Mouse (Mus musculus) left cerebral cortex, postnatal 4 days (tissue): ENCODE data around the gene A830031A19Rik. TPM values are rescaled to one million over a fixed set of nuclear protein-coding genes. Genes with fewer than 3 reads are reported as not detected.

Experiments used
- DNase-seq: peaks from one replicate; pipeline ENCODE4 v3.0.0-alpha.2; 2022
- intact Hi-C: fragments of 180-260 bp; cut with DNase I; formaldehyde crosslinking; loops from one replicate; pipeline ENCODE4 v1.15.1; 2025
- total RNA-seq, 2 experiments: library from RNA; stranded (reverse); gene quantifications; 2 replicates each; pipeline ENCODE4 v1.2.3; 2021

Gene A830031A19Rik
- total RNA-seq, 2 experiments from 2014 or later: 0.66 to 0.90 TPM

- intact Hi-C loops: loop anchor here (5.0 to 10.0 kb wide), 3 partner anchors 1226 to 1778 kb away; no protein-coding TSS in a partner anchor
- DNase-seq: peak; percentile 48
Observed at GRCm38 (mm10) chr11:24078706-24079316, 4.0 kb upstream of the A830031A19Rik start.

- intact Hi-C loops: loop anchor here (5.0 to 10.0 kb wide), 3 partner anchors 1227 to 1779 kb away; no protein-coding TSS in a partner anchor
- DNase-seq: peak; percentile 77
Observed at GRCm38 (mm10) chr11:24077795-24078705, 3.2 kb upstream of the A830031A19Rik start, which contains the start of gene Bcl11a. Gene Bcl11a (plus strand): TSS chr11:24078056.

DNA sequence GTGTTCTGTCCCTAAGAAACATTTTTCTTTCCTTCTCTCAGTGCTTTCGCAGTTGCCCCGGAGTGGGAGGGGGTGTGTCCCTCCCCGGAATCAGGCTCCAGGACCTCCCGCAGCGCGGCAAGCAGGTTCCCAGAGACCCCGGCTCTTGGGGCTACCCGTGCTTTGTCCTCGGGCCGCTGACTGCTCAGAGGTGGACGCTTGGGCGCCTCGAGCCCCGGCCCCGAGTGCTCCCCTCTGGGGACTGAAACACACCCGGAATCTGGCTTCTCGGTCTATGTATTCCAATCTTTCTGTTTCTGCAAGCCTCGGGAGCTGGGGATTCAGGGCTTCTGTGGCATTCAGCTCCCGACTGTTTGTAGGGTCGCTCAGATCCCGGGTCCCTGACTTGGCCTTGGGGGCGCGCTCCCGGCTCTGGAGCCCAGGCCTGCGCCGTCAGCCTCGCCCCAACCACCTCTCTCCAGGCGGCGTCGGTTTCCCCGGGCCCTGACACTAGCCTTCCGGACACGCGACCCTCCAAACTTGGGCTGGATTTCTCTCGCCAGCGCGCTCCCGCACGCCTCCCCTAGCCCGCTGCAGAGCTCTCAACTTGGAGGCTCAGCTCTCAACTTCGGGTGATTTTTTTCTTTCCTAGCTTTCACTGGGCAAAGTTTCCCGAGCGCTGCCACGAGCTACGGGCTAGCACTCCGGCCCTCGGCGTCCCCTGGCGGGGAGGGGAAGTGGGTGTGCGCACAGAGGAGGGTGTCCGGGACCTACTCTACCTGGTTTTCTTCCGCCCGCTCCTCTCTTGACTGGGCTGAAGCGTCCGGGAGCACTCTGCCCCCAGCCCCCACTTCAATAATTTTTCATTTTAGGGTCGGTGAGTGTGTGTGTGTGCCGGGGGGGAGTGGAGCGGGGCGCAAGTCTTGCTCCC lies 2.2 kb upstream of the A830031A19Rik start:
- peak; percentile 58 for DNase-seq
- intact Hi-C loops: loop anchor here (5.0 to 10.0 kb wide), 3 partner anchors 1228 to 1780 kb away; no protein-coding TSS in a partner anchor

GRCm38 (mm10) chr11:24076127-24076650 lies 1.3 kb upstream of the A830031A19Rik start:
- intact Hi-C loops: loop anchor here (5.0 to 10.0 kb wide), 3 partner anchors 1229 to 1781 kb away; no protein-coding TSS in a partner anchor
- DNase-seq: peak; percentile 74

DNA sequence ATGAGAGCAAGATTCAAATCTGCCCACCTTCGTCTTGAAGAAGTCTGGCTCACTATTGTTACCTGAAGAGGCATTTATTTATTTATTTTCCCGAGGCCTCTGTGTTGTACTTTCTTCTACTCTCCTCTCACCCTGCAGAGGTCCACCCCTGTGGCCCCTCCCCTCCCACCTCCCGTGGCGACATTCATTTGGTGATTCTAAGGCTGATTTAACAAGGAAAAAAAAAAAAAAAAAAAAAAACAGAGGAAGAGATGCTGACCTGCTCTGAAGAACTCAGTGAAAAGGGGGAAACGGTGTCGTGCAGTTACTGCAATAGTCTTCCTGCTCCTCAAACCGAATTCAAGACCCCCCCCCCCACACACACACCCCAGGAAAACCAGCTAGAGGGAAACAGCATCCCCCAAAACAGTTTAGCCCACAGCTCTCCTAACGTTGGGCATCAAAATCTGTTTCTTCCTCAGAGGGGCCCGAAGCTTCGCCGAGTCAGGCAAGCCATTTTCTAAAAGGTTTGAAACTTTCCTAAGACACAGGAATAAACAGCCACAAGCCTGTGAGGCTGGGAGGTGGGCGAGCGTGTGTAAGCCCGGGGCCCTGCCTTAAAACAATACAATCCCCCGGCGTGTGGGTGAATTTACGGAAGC lies 752 bp upstream of the A830031A19Rik start:
- intact Hi-C loops: loop anchor here (5.0 to 10.0 kb wide), 3 partner anchors 1229 to 1782 kb away; no protein-coding TSS in a partner anchor
- DNase-seq: peak; percentile 18

- intact Hi-C loops: loop anchor here (10.0 kb wide), 2 partner anchors 1231 to 1621 kb away; no protein-coding TSS in a partner anchor
- no peak for DNase-seq
Observed at GRCm38 (mm10) chr11:24074021-24074591, 748 bp downstream of the A830031A19Rik start.

- no peak for DNase-seq
- intact Hi-C loops: no loop called here
Observed at GRCm38 (mm10) chr11:24065313-24065712, 9.5 kb downstream of the A830031A19Rik start.

DNA sequence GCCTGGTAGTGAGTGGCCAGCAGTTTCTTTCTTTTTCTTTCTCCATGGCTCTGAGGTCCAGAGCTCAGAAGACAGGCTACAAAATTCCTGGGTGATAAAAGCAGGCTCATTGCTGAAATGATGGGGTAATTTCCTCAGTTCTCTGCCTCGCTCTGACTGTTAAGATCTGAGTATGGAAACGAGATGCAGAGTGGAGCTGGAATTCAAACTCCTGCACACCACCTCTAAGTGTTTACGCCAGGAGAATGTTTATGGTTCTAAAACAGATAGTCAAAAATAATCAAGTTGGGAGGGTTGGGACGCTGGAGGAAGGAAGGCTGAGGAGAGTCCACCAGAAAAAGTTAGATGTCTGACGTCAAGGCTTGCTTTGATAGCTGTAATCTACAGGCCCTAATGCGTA lies 10.6 kb downstream of the A830031A19Rik start:
- DNase-seq: no peak

DNA sequence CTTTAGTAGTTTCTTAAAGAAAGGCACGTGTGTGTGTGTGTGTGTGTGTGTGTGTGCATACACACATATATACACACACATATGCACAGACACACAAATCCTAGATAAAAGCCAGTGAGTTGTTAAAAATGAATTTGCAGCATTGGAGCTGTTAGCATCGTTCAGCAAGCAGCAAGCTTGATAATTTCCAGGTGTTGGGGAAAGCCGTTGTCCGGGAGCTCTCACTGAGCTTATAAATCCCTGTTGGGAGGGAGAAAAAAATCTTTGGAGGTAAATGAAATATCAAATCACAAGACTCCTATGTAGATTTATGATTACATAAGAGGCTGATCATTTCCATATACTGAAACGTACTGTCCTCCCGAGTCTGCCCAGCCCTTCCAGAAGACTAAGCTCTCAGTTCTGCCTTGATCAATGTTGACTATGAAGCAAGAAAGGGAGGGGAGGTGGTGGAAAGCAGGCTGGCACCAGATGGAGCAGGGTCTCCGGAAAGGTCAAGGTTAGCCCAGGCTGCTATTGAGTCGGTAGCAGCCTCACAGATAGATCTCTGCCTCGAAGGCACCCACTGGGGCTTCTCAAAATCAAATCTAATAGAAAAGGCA lies 12.3 kb downstream of the A830031A19Rik start:
- no peak for DNase-seq
- intact Hi-C loops: no loop called here

More for the DNA sequence above, 10.6 kb downstream of the A830031A19Rik start:
- intact Hi-C loops: no loop called here

GRCm38 (mm10) chr11:24061819-24062218 lies 13.0 kb downstream of the A830031A19Rik start:
- peak; percentile 34 for DNase-seq
- intact Hi-C loops: no loop called here

GRCm38 (mm10) chr11:24060428-24060827 lies 14.4 kb downstream of the A830031A19Rik start:
- no peak for DNase-seq
- intact Hi-C loops: no loop called here

DNA sequence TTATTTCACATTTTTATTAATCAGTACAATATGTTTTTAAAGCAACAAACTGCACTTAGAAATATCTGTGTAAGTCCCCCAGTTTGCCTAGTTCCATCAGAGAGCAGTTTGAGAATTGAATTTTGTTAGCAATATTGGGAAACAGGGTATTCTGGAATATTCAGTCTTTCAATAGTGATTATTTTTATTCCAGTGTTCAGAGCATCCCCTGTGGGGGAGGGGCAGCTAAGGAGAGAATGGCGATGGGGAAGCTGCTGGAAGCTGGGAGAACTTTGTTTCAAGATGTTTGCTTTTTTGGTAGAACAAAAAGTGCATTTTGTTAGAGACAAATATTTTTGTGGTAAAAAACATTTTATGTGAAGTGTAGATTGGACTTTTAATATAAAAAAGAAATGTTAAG lies 15.7 kb downstream of the A830031A19Rik start:
- intact Hi-C loops: no loop called here

GRCm38 (mm10) chr11:24052882-24053281 lies 22.0 kb downstream of the A830031A19Rik start:
- intact Hi-C loops: no loop called here

More for the DNA sequence above, 15.7 kb downstream of the A830031A19Rik start:
- DNase-seq: no peak

GRCm38 (mm10) chr11:24050032-24050757 lies 24.7 kb downstream of the A830031A19Rik start:
- no peak for DNase-seq
- intact Hi-C loops: no loop called here

More at GRCm38 (mm10) chr11:24052882-24053281, 22.0 kb downstream of the A830031A19Rik start:
- no peak for DNase-seq

DNA sequence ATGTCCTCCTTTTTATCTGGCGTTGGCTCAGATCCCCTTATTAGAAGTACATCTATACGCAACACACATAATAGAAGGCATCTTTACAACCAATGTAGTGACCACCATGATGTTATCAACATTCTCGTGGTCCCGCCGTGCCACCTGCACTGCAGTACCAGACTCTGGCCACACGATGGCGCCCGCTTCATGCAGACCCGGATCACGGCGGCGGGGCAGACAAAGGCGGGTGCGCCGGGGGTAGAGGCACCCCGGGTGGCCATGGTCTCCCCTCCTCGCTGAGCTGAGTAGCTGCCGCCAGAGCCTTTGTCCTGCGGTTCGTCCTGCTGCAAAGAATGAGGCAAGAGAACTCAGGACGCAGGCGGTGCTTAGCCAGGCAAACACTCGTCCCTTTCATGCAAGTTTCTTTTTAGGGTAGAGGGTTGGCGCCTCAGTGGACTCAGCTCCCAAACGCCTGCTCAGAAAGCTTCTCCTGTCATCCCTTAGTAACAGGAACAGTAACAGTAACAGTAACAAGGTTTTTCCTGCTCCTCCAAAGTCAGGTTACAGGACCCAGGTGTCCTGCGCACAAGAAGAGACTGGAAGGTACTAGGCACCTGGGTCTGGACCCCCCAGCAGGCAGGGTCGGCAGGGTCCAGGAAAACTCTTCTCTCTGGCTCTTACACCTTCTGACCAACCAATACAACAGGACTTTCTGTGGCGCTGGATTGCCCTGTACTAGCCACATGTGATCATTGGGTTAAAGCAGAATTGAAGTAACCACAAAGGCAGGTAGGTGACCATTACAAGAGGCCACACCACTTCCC lies 25.4 kb downstream of the A830031A19Rik start:
- peak; percentile 86 for DNase-seq
- intact Hi-C loops: no loop called here

GRCm38 (mm10) chr11:24044025-24044424 lies 30.8 kb downstream of the A830031A19Rik start:
- no peak for DNase-seq
- intact Hi-C loops: no loop called here

DNA sequence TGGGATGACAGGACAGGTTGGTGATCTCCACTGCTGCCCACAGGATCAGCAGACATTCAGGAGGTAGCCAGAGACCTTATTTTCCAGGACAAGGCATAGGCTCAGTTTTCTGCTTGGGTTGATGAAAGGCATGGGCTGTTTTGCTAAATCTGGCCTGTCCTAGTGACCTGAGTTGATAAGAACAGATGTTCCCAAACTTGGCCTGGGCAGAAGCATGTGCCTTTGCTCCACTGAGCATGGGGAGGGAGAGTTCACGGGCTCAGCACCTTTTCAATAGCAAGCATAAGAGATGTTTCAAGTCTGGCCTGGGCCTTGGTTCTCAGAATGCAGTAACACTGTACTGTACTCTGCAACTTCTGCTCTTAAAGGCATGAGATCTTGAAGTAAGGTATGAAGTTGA lies 54.1 kb downstream of the A830031A19Rik start:
- intact Hi-C loops: no loop called here

More for the DNA sequence above, 54.1 kb downstream of the A830031A19Rik start:
- no peak for DNase-seq
